Mouse (Mus musculus) thymus, adult 18-20 months (tissue): Measurements from ENCODE around the gene Cirbp.

ENCODE experiments used
- DNase-seq, 2 experiments: peaks; one replicate each; pipeline ENCODE4 v3.0.0; 2022; ENCODE audit warnings: mixed read lengths in 2 of 2

The Cirbp gene

GRCm38 (mm10) chr10:80138553-80139438, 27.0 kb upstream of the Cirbp start, which contains the start of gene Atp5d:
Atp5d (plus strand) TSS chr10:80138632.
- DNase-seq = peak in 1 of 2 experiments; percentile 31

- DNase-seq = peak in 1 of 2 experiments; percentile 46
Observed at GRCm38 (mm10) chr10:80139439-80139775, 26.4 kb upstream of the Cirbp start.

- DNase-seq = peak in 1 of 2 experiments; percentile 6
Observed at GRCm38 (mm10) chr10:80139975-80140665, 25.7 kb upstream of the Cirbp start.

- DNase-seq = no peak
Observed at GRCm38 (mm10) chr10:80140666-80141035, 25.1 kb upstream of the Cirbp start, which contains the start of gene Cbarp. Cbarp (minus strand) TSS chr10:80140835.

GRCm38 (mm10) chr10:80141243-80141642, 24.5 kb upstream of the Cirbp start:
- peak; percentile 95 to 96 for DNase-seq

GRCm38 (mm10) chr10:80141786-80142529, 23.8 kb upstream of the Cirbp start:
- peak; percentile 85 to 94 for DNase-seq

- no peak for DNase-seq
Observed at GRCm38 (mm10) chr10:80142530-80142925, 23.3 kb upstream of the Cirbp start.

GRCm38 (mm10) chr10:80143664-80144063, 22.1 kb upstream of the Cirbp start:
- no peak for DNase-seq

- no peak for DNase-seq
Observed at GRCm38 (mm10) chr10:80144159-80144558, 21.6 kb upstream of the Cirbp start.

- peak; percentile 57 to 64 for DNase-seq
Observed at GRCm38 (mm10) chr10:80144864-80145838, 20.6 kb upstream of the Cirbp start.

GRCm38 (mm10) chr10:80145896-80146295, 19.9 kb upstream of the Cirbp start:
- peak in 1 of 2 experiments; percentile 52 for DNase-seq

- no peak for DNase-seq
Observed at GRCm38 (mm10) chr10:80146568-80147011, 19.2 kb upstream of the Cirbp start.

- DNase-seq = no peak
Observed at GRCm38 (mm10) chr10:80147146-80147718, 18.6 kb upstream of the Cirbp start.

- peak; percentile 63 to 75 for DNase-seq
Observed at GRCm38 (mm10) chr10:80147719-80148601, 17.8 kb upstream of the Cirbp start, which contains the start of gene Midn. Midn (plus strand) TSS chr10:80148272.

GRCm38 (mm10) chr10:80148610-80149290, 17.0 kb upstream of the Cirbp start:
- DNase-seq = peak; percentile 88

- DNase-seq = peak; percentile 98 to 99
Observed at GRCm38 (mm10) chr10:80149291-80150225, 16.2 kb upstream of the Cirbp start.

GRCm38 (mm10) chr10:80150226-80151210, 15.3 kb upstream of the Cirbp start:
- DNase-seq = peak; percentile 71 to 77
